Comparison of ENCODE assay signal across 9 mouse cellular contexts in the genomic region with DNA sequence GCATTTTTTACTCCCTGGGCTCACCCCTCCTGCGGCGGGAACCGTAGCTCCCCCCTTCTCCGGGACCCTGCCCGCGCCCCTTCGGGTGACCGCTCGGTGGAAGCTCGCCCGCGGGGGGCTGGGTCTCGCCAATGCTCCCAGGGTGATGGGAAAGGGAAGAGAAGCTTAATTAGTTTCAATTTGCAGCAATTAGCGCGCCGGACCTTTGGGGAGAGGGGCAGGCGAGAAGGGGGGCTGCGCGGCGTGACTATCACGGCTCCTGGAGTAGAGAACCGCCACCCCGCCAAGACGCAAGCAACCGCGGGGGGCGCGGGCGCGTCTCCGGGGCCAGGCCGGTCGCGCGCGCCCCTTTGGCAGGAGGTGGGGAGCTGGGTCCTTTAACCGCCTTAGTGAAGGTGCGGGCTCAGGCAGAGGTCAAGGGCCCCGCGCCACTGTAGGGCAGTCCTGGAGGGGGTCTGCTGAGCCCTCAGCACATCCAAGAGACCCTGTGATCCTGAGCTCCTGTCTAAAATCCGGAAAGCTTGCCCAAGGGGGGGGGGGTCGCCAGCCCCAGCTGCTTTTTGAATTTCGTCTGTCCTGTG. TPM values are rescaled to one million over a fixed set of nuclear protein-coding genes. Genes with fewer than 3 reads are reported as not detected.
DNase-seq lines count a peak whose midpoint lies in the region; ATAC-seq and TF ChIP-seq lines count a peak whose summit lies in the region.
"Had no signal": no experiment of that assay in that cellular context is flagged by ENCODE, and none has a peak within 500 bp of the region (broad histone marks: within the 10 kb centered on the region; RNA-seq: fewer than 3 reads in every experiment).

No protein-coding gene starts in this region.

- intact Hi-C loops in heart, postnatal 10 days (cut with DNase I), result loop anchor here (10.0 kb wide), 1 partner anchor 256 kb away; no protein-coding TSS in a partner anchor

- DNase-seq in heart, postnatal 10 days, result no peak
- peak; percentile 82 for DNase-seq in brain, embryonic 14.5 days (ENCODE audit: low read depth)
- DNase-seq in hindbrain, embryonic 10.5 days (ENCODE audit: low spot score), result peak; percentile 8
- peak; percentile 24 for DNase-seq in midbrain, embryonic 10.5 days (ENCODE audit: low spot score)
- no peak for DNase-seq in frontal cortex, adult 2 months (ENCODE audit: extremely low spot score in 1 of 2, low spot score in 1 of 2)
- DNase-seq in adrenal gland, adult 8-10 months, result no peak
- no peak for DNase-seq in cerebellum, adult 9-10 months

- TF ChIP-seq POLR2A in brain, embryonic 14.5 days (IDR thresholded peaks at IDR 0.05; ENCODE audit: borderline replicate concordance, extremely low read depth, insufficient read depth, insufficient read length, poor library complexity, severe bottlenecking), result no peak

- peaks cover 77% of the 10 kb centered on the region for H3K27me3 ChIP-seq in heart, embryonic 16.5 days (ENCODE audit: control insufficient read depth, insufficient read depth, low read length)
- H3K27me3 ChIP-seq in hindbrain, embryonic 10.5 days (ENCODE audit: insufficient read depth, poor library complexity, severe bottlenecking), result peaks cover 100% of the 10 kb centered on the region
- peaks cover 100% of the 10 kb centered on the region for H3K27me3 ChIP-seq in midbrain, embryonic 10.5 days (ENCODE audit: low read depth, poor library complexity, severe bottlenecking)

- H3K36me3 ChIP-seq in heart, embryonic 16.5 days (ENCODE audit: control insufficient read depth, insufficient read depth), result no peaks in the 10 kb centered on the region
- no peaks in the 10 kb centered on the region for H3K36me3 ChIP-seq in hindbrain, embryonic 10.5 days
- no peaks in the 10 kb centered on the region for H3K36me3 ChIP-seq in midbrain, embryonic 10.5 days

- H3K9ac ChIP-seq in heart, embryonic 16.5 days (ENCODE audit: low read length), result no peak overlapping the region

- H3K4me3 ChIP-seq in heart, embryonic 16.5 days (ENCODE audit: low read length), result peak overlapping the region; percentile 47
- peak overlapping the region; percentile 34 for H3K4me3 ChIP-seq in hindbrain, embryonic 10.5 days
- H3K4me3 ChIP-seq in midbrain, embryonic 10.5 days, result peak overlapping the region; percentile 35

- H3K4me1 ChIP-seq in heart, embryonic 16.5 days (ENCODE audit: control insufficient read depth, insufficient read depth, low read length), result peaks cover 3% of the 10 kb centered on the region; the same call in 1 of the 2 replicates
- peaks cover 9% of the 10 kb centered on the region for H3K4me1 ChIP-seq in hindbrain, embryonic 10.5 days (replicated peaks)
- peaks cover 18% of the 10 kb centered on the region for H3K4me1 ChIP-seq in midbrain, embryonic 10.5 days

- ATAC-seq in heart, embryonic 16.5 days (replicated peaks; ENCODE audit: extremely low read depth, insufficient read depth, low FRiP score), result no peak

- 8% methylated on average over 41 of the region's 43 CpGs for WGBS in heart, embryonic 16.5 days
- WGBS in hindbrain, embryonic 10.5 days, result 17% methylated on average over 43 of the region's 43 CpGs
- WGBS in midbrain, embryonic 10.5 days, result 17% methylated on average over 43 of the region's 43 CpGs

- no peak for TF ChIP-seq CTCF in brain, embryonic 14.5 days (IDR thresholded peaks at IDR 0.05; ENCODE audit: borderline replicate concordance, extremely low read depth, insufficient read depth, insufficient read length)

- H3K27ac ChIP-seq in heart, embryonic 16.5 days (ENCODE audit: low read length), result no peak overlapping the region
- no peak overlapping the region for H3K27ac ChIP-seq in hindbrain, embryonic 10.5 days
- 0 out of 2 replicates have a peak overlapping the region, but pooled peaks have one; percentile 2 for H3K27ac ChIP-seq in midbrain, embryonic 10.5 days (replicated peaks)

- peak overlapping the region; percentile 66 for H3K4me2 ChIP-seq in heart, embryonic 16.5 days (ENCODE audit: low read depth, low read length)

- no peaks in the 10 kb centered on the region for H3K9me3 ChIP-seq in heart, embryonic 16.5 days (replicated peaks; ENCODE audit: control insufficient read depth, low read length)
- H3K9me3 ChIP-seq in hindbrain, embryonic 10.5 days, result no peaks in the 10 kb centered on the region; the same call in 1 of the 2 replicates
- H3K9me3 ChIP-seq in midbrain, embryonic 10.5 days (replicated peaks), result no peaks in the 10 kb centered on the region

RNA-seq across cellular contexts. Expression of gene Arx, which starts 12.9 kb away (rescaled TPM):
- polyA plus RNA-seq in heart, embryonic 16.5 days (2015; fragmentation: Nextera tagmentation; extraction: Ambion mirVana), result not detected in 2 replicates
- not detected for total RNA-seq in heart, postnatal 10 days (2021)
- polyA plus RNA-seq in brain, embryonic 14.5 days (2012; rRNA removed), result 47.6 and 100 TPM in 2 replicates
- 2.1 and 3.5 TPM in 2 replicates for polyA plus RNA-seq in hindbrain, embryonic 10.5 days (2016; fragmentation: Nextera tagmentation; extraction: Ambion mirVana)
- 7.6 and 9.8 TPM in 2 replicates for polyA plus RNA-seq in midbrain, embryonic 10.5 days (2016; fragmentation: Nextera tagmentation; extraction: Ambion mirVana)
- 41.8 and 47.0 TPM in 2 replicates for polyA plus RNA-seq in frontal cortex, adult 2 months (2012; rRNA removed)
- total RNA-seq in adrenal gland, adult 8-10 months (2022), result 1 to 10 TPM in 1 of 4 experiments, under 1 TPM in 3; 0.22 to 3.2 (median 0.59) TPM
- total RNA-seq: common myeloid progenitor, adult 5-6 weeks had no signal

Comparison
In these comparisons a context has a peak if more than half of its experiments do, and no peak if none do; other contexts are left out.
1. DNase-seq: peak in brain, embryonic 14.5 days (single experiment), hindbrain, embryonic 10.5 days (single experiment) and midbrain, embryonic 10.5 days (single experiment); none in heart, postnatal 10 days (0 of 2), frontal cortex, adult 2 months (0 of 2), adrenal gland, adult 8-10 months (single experiment) and cerebellum, adult 9-10 months (single experiment).
2. Peak in every context shown above with its lines, with median percentiles within 50 percentile points of each other: H3K4me3 ChIP-seq.